ENCODE assay signal across 23 mouse cellular contexts in genomic region chr11:46223575-46223974, GRCm38 (mm10). TPM values are rescaled to one million over a fixed set of nuclear protein-coding genes. Genes with fewer than 3 reads are reported as not detected.
DNase-seq lines count a peak whose midpoint lies in the region; ATAC-seq and TF ChIP-seq lines count a peak whose summit lies in the region.
"Had no signal": no experiment of that assay in that cellular context is flagged by ENCODE, and none has a peak within 500 bp of the region (broad histone marks: within the 10 kb centered on the region; RNA-seq: fewer than 3 reads in every experiment).

No protein-coding gene starts in this region.

- H3K27me3 ChIP-seq in forebrain, postnatal 0 days (ENCODE audit: insufficient read depth, low read length), result no peaks in the 10 kb centered on the region
- no peaks in the 10 kb centered on the region for H3K27me3 ChIP-seq in forebrain, embryonic 13.5 days
- H3K27me3 ChIP-seq in liver, embryonic 14.5 days (ENCODE audit: control insufficient read depth, insufficient read depth, low read length), result no peaks in the 10 kb centered on the region
- H3K27me3 ChIP-seq in liver, embryonic 11.5 days (replicated peaks; ENCODE audit: control insufficient read depth, insufficient read depth, low read length), result no peaks in the 10 kb centered on the region
- H3K27me3 ChIP-seq: embryonic facial prominence, embryonic 15.5 days; stomach, embryonic 15.5 days had no signal

- 79% methylated on average over 2 of the region's 2 CpGs for WGBS in forebrain, postnatal 0 days
- 79% methylated on average over 2 of the region's 2 CpGs for WGBS in forebrain, embryonic 13.5 days
- WGBS in liver, embryonic 14.5 days (ENCODE audit: insufficient replicate concordance), result 69% methylated on average over 2 of the region's 2 CpGs
- WGBS in liver, embryonic 11.5 days, result 66% methylated on average over 2 of the region's 2 CpGs

- DNase-seq in forebrain, postnatal 0 days, result no peak
- no peak for DNase-seq in liver, embryonic 14.5 days (ENCODE audit: low read depth in 3 of 3, low spot score in 3 of 3)
- DNase-seq in liver, embryonic 11.5 days (ENCODE audit: low spot score), result no peak
- DNase-seq in 3T3-L1 (ENCODE audit: low read depth, low spot score) (peak; percentile 13), R1 (ENCODE audit: low read depth, low spot score) (peak; percentile 56)
- DNase-seq in ovary, adult 18-20 months (ENCODE audit: low spot score), result no peak
- DNase-seq in spleen, postnatal 10 days (ENCODE audit: low spot score in 2 of 2), result no peak
- DNase-seq: adrenal gland, adult 8-10 months; cerebellum, adult 18-20 months; gastrocnemius, postnatal 25 days; heart, postnatal 14 days; kidney, adult 2 months; kidney, postnatal 36 days; lung, postnatal 36 days had no signal

- H3K4me1 ChIP-seq in forebrain, postnatal 0 days (ENCODE audit: insufficient read depth), result no peaks in the 10 kb centered on the region
- peaks cover 9% of the 10 kb centered on the region; the same call in 1 of the 2 replicates for H3K4me1 ChIP-seq in forebrain, embryonic 13.5 days
- H3K4me1 ChIP-seq in liver, embryonic 14.5 days (replicated peaks; ENCODE audit: control insufficient read depth in 2 of 2, insufficient read depth in 2 of 2, low read length in 1 of 2), result no peaks in the 10 kb centered on the region
- H3K4me1 ChIP-seq in liver, embryonic 11.5 days (replicated peaks; ENCODE audit: control insufficient read depth, insufficient read depth, low read length), result no peaks in the 10 kb centered on the region
- H3K4me1 ChIP-seq: embryonic facial prominence, embryonic 15.5 days; stomach, embryonic 15.5 days had no signal

- TF ChIP-seq CTCF in forebrain, postnatal 0 days (IDR thresholded peaks at IDR 0.05; ENCODE audit: low read depth), result peak; percentile 49
- peak; percentile 26; the same call in 1 of the 2 replicates for TF ChIP-seq CTCF in liver, embryonic 14.5 days (IDR thresholded peaks at IDR 0.05; ENCODE audit: low read depth)

- ATAC-seq in forebrain, postnatal 0 days, result no peak
- ATAC-seq in forebrain, embryonic 13.5 days, result no peak
- no peak for ATAC-seq in liver, embryonic 14.5 days (ENCODE audit: insufficient read depth)
- no peak for ATAC-seq in liver, embryonic 11.5 days (replicated peaks; ENCODE audit: low FRiP score)

- no peaks in the 10 kb centered on the region for H3K9me3 ChIP-seq in forebrain, postnatal 0 days (ENCODE audit: low read length)
- no peaks in the 10 kb centered on the region for H3K9me3 ChIP-seq in forebrain, embryonic 13.5 days (replicated peaks)
- H3K9me3 ChIP-seq in liver, embryonic 14.5 days (ENCODE audit: control insufficient read depth, low read length), result no peaks in the 10 kb centered on the region
- H3K9me3 ChIP-seq in liver, embryonic 11.5 days (ENCODE audit: control insufficient read depth, low read length), result no peaks in the 10 kb centered on the region
- H3K9me3 ChIP-seq: embryonic facial prominence, embryonic 15.5 days; forebrain, embryonic 10.5 days; midbrain, embryonic 10.5 days; stomach, embryonic 15.5 days had no signal

- no peak overlapping the region for H3K4me3 ChIP-seq in forebrain, postnatal 0 days (ENCODE audit: low read depth, low read length)
- no peak overlapping the region for H3K4me3 ChIP-seq in forebrain, embryonic 13.5 days
- H3K4me3 ChIP-seq in liver, embryonic 14.5 days (ENCODE audit: insufficient read depth in 1 of 2, low read depth in 2 of 2, low read length in 2 of 2), result no peak overlapping the region
- no peak overlapping the region for H3K4me3 ChIP-seq in liver, embryonic 11.5 days (ENCODE audit: low read depth, low read length)
- H3K4me3 ChIP-seq: embryonic facial prominence, embryonic 15.5 days; forebrain, embryonic 10.5 days; midbrain, embryonic 10.5 days; stomach, embryonic 15.5 days had no signal

- peaks cover 52% of the 10 kb centered on the region for H3K36me3 ChIP-seq in forebrain, postnatal 0 days (ENCODE audit: insufficient read depth)
- H3K36me3 ChIP-seq in forebrain, embryonic 13.5 days (ENCODE audit: poor library complexity, severe bottlenecking), result peaks cover 62% of the 10 kb centered on the region
- no peaks in the 10 kb centered on the region for H3K36me3 ChIP-seq in liver, embryonic 14.5 days (replicated peaks; ENCODE audit: control insufficient read depth, insufficient read depth, low read depth)
- no peaks in the 10 kb centered on the region for H3K36me3 ChIP-seq in liver, embryonic 11.5 days (ENCODE audit: control insufficient read depth, insufficient read depth, low read length)
- H3K36me3 ChIP-seq: embryonic facial prominence, embryonic 15.5 days; stomach, embryonic 15.5 days had no signal

- no peak overlapping the region for H3K9ac ChIP-seq in forebrain, postnatal 0 days
- H3K9ac ChIP-seq in forebrain, embryonic 13.5 days, result no peak overlapping the region
- H3K9ac ChIP-seq in liver, embryonic 14.5 days (replicated peaks), result no peak overlapping the region
- no peak overlapping the region for H3K9ac ChIP-seq in liver, embryonic 11.5 days (ENCODE audit: low read depth, low read length)
- H3K9ac ChIP-seq: embryonic facial prominence, embryonic 15.5 days; hindbrain, embryonic 14.5 days; stomach, embryonic 15.5 days had no signal

- H3K27ac ChIP-seq in forebrain, postnatal 0 days (ENCODE audit: low read depth, low read length), result no peak overlapping the region
- H3K27ac ChIP-seq in forebrain, embryonic 13.5 days, result no peak overlapping the region
- no peak overlapping the region for H3K27ac ChIP-seq in liver, embryonic 14.5 days
- H3K27ac ChIP-seq in liver, embryonic 11.5 days (ENCODE audit: low read depth, low read length), result no peak overlapping the region
- H3K27ac ChIP-seq: embryonic facial prominence, embryonic 15.5 days; forebrain, embryonic 10.5 days; hindbrain, embryonic 14.5 days; midbrain, embryonic 10.5 days; stomach, embryonic 15.5 days had no signal

- TF ChIP-seq EP300 in liver, embryonic 14.5 days (IDR thresholded peaks at IDR 0.05; ENCODE audit: low read depth), result no peak

- no peak overlapping the region for H3K4me2 ChIP-seq in forebrain, postnatal 0 days (ENCODE audit: low read depth)
- H3K4me2 ChIP-seq in forebrain, embryonic 13.5 days, result no peak overlapping the region
- H3K4me2 ChIP-seq in liver, embryonic 14.5 days (ENCODE audit: low read depth), result no peak overlapping the region
- H3K4me2 ChIP-seq in liver, embryonic 11.5 days, result no peak overlapping the region
- H3K4me2 ChIP-seq: embryonic facial prominence, embryonic 15.5 days; heart, embryonic 11.5 days; hindbrain, embryonic 14.5 days; stomach, embryonic 15.5 days had no signal

RNA-seq across cellular contexts. Expression of gene Fndc9, which starts 11.8 kb away (rescaled TPM):
- total RNA-seq in forebrain, postnatal 0 days (2014; rRNA removed), result 11.1 and 12.2 TPM in 2 replicates
- polyA plus RNA-seq in forebrain, postnatal 0 days (2015; fragmentation: Nextera tagmentation; extraction: Ambion mirVana), result 9.9 and 15.9 TPM in 2 replicates
- 2.2 and 2.5 TPM in 2 replicates for polyA plus RNA-seq in forebrain, embryonic 13.5 days (2015; fragmentation: Nextera tagmentation; extraction: Ambion mirVana)
- polyA plus RNA-seq in liver, embryonic 14.5 days (2012; rRNA removed), result not detected in 2 replicates
- not detected in 2 replicates for polyA plus RNA-seq in liver, embryonic 14.5 days (2014; fragmentation: Nextera tagmentation; extraction: Ambion mirVana)
- polyA plus RNA-seq in liver, embryonic 11.5 days (2014; fragmentation: Nextera tagmentation; extraction: Ambion mirVana), result 0.13 TPM in 1 of 2 replicates, not detected in the other
- total RNA-seq: adrenal gland, adult 8-10 months; gastrocnemius, postnatal 25 days; heart, postnatal 14 days; liver, adult 2 months had no signal
- polyA plus RNA-seq: heart, embryonic 11.5 days; kidney, adult 2 months; liver, adult 2 months had no signal

RNA-seq across cellular contexts. Expression of gene Nipal4, which starts 57.3 kb away (rescaled TPM):
- 0.14 and 0.38 TPM in 2 replicates for total RNA-seq in forebrain, postnatal 0 days (2014; rRNA removed)
- 0.06 and 0.07 TPM in 2 replicates for polyA plus RNA-seq in forebrain, postnatal 0 days (2015; fragmentation: Nextera tagmentation; extraction: Ambion mirVana)
- polyA plus RNA-seq in forebrain, embryonic 13.5 days (2015; fragmentation: Nextera tagmentation; extraction: Ambion mirVana), result 0.38 and 0.40 TPM in 2 replicates
- 0.02 and 0.04 TPM in 2 replicates for polyA plus RNA-seq in liver, embryonic 14.5 days (2012; rRNA removed)
- not detected in 2 replicates for polyA plus RNA-seq in liver, embryonic 14.5 days (2014; fragmentation: Nextera tagmentation; extraction: Ambion mirVana)
- 0.33 and 0.48 TPM in 2 replicates for polyA plus RNA-seq in liver, embryonic 11.5 days (2014; fragmentation: Nextera tagmentation; extraction: Ambion mirVana)
- total RNA-seq: gastrocnemius, postnatal 25 days; liver, adult 2 months had no signal
- polyA plus RNA-seq: liver, adult 2 months; neural tube, embryonic 14.5 days had no signal

Comparison
In these comparisons a context has a peak if more than half of its experiments do, and no peak if none do; other contexts are left out.
1. DNase-seq: peak in 3T3-L1 (single experiment) and R1 (single experiment); none in forebrain, postnatal 0 days (single experiment), liver, embryonic 14.5 days (0 of 3), liver, embryonic 11.5 days (single experiment), ovary, adult 18-20 months (single experiment) and spleen, postnatal 10 days (0 of 2).